Mouse (Mus musculus): Measurements from ENCODE around the gene Tmem44. TPM values are rescaled to one million over a fixed set of nuclear protein-coding genes. Genes with fewer than 3 reads are reported as not detected.

Tmem44 gene
- polyA plus RNA-seq (2012), result 0.01 TPM in 2 replicates

DNA sequence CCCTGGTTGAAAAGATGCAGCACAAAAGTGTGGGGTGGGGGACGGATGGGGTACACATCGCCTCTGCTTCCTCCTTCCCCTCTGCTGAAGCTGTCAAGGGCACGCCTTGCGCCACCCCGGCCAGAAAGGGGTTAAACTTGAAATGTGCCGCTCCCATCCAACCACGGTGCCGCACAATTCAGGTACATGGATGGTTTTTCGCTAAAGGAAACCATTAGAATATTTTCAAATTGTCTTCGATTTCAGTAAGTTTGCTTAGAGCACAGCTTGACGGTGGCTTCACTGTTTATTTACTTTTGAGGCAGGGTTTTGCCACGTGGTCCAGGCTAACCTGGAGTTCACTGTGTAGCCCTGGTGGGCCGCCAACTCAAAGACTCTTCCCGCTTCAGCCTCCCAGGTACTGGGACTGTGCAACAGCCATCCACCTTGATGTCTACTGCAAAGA, at the start of gene Tmem44:
Gene Tmem44 (minus strand): TSS at position 95 of the 445 bp plus-strand sequence.
- peaks cover 17% of the 10 kb centered on the region for H3K4me1 ChIP-seq (ENCODE audit: control insufficient read depth)
- no peak for TF ChIP-seq TAL1 (IDR thresholded peaks at IDR 0.05; ENCODE audit: low read length)
- peaks cover 57% of the 10 kb centered on the region for H3K27me3 ChIP-seq (ENCODE audit: control insufficient read depth)
- H3K4me3 ChIP-seq (replicated peaks), result peak within 1 kb of the TSS; percentile 66
- peaks cover 6% of the 10 kb centered on the region for H3K9me3 ChIP-seq (ENCODE audit: control insufficient read depth, low read length)
- no peaks in the 10 kb centered on the region for H3K36me3 ChIP-seq (ENCODE audit: control insufficient read depth)

DNA sequence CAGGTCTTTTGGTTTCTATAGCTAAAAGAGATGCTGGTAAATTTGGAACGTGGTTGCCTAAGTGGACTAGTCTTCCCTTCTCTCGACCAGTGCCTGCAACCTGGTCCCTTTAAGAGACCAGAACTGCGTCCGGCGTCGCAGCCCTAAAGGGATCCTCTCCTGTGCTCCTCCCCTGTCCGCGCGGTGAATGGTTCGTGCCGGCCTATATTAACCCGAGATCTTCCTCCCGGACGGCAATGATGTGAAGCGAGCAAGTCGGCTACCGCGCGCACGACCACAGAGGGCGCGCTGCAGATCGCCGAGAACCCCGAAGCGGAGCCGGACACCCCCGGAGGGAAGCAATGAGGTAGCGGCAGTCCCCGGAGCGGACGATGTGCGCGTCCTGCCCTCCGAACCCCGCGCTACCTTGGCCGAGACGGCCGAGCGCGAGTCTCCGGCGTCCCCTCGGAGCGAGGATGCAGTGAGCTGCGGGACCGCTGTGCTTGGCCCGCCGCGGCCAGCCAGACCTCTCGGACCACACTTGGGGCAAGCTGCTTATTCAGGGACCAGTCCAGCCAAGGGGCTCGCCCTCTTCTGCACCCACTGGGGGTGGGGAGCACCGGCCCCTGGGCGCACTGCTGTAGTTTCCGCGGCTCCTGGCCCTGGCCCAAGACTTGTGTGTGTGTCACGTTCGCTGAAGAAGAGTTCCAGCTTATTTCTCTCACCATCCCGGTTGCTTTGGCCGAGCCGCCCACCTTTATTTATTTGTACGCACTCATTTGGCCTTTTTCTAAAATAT, 49.0 kb upstream of the Tmem44 start, which contains the start of gene Fam43a:
Gene Fam43a (plus strand): TSS at position 233 of the 778 bp plus-strand sequence.
- no peak for TF ChIP-seq GATA1 (IDR thresholded peaks at IDR 0.05; ENCODE audit: low read length)
- no peak for TF ChIP-seq TAL1 (IDR thresholded peaks at IDR 0.05; ENCODE audit: low read length)
- H3K27me3 ChIP-seq (ENCODE audit: control insufficient read depth), result peaks cover 78% of the 10 kb centered on the region

DNA sequence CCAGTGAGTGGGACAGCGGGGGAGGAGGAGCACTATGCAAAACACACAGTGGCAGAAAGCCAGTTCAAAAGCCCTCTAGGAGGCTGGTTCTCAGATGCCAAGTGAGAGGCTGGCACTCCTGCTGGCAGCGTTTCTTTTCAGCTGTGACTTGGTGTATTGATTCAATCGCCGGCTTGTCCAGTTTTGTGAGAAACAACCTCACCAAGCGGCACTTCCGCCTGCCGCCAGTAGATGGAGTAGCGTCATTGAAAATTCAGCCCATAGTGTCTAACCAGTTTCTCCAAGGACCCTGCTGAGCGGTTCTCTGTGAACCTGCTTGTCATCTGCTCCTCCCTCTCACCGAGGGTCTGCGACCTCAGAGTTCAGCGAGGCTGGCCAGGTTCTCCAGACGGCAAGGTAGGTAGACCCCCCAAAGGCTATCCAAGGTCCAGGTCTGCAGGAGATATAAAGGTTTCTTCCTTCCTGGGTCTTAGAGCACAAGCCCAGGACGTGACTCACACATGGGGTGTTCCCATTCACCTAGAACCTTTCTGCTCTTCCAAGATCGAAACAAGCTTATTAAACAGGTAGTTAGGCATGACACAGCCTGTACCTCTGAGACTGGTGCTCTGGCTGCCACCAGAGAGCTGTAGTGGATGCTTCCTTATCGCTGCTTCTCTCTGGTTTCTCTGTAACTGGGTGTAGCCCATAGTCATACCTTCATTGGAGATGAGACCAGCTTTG, 46.5 kb upstream of the Tmem44 start:
- Histone ChIP-seq H3K27me3 (ENCODE audit: control insufficient read depth) (peaks cover 63% of the 10 kb centered on the region), H3K36me3 (ENCODE audit: control insufficient read depth) (no peaks in the 10 kb centered on the region), H3K4me3 (replicated peaks) (no peak overlapping the region), H3K4me1 (ENCODE audit: control insufficient read depth) (peaks cover 11% of the 10 kb centered on the region), H3K9me3 (ENCODE audit: control insufficient read depth, low read length) (peaks cover 7% of the 10 kb centered on the region; the same call in 1 of the 2 replicates)
- TF ChIP-seq TAL1 (IDR thresholded peaks at IDR 0.05; ENCODE audit: low read length), result no peak
- TF ChIP-seq GATA1 (IDR thresholded peaks at IDR 0.05; ENCODE audit: low read length), result no peak

More for the DNA sequence above, 49.0 kb upstream of the Tmem44 start, which contains the start of gene Fam43a:
- Histone ChIP-seq H3K9me3 (ENCODE audit: control insufficient read depth, low read length) (peaks cover 7% of the 10 kb centered on the region; the same call in 1 of the 2 replicates), H3K4me3 (replicated peaks) (peak within 1 kb of the TSS; percentile 56), H3K36me3 (ENCODE audit: control insufficient read depth) (no peaks in the 10 kb centered on the region), H3K4me1 (ENCODE audit: control insufficient read depth) (peaks cover 11% of the 10 kb centered on the region)

DNA sequence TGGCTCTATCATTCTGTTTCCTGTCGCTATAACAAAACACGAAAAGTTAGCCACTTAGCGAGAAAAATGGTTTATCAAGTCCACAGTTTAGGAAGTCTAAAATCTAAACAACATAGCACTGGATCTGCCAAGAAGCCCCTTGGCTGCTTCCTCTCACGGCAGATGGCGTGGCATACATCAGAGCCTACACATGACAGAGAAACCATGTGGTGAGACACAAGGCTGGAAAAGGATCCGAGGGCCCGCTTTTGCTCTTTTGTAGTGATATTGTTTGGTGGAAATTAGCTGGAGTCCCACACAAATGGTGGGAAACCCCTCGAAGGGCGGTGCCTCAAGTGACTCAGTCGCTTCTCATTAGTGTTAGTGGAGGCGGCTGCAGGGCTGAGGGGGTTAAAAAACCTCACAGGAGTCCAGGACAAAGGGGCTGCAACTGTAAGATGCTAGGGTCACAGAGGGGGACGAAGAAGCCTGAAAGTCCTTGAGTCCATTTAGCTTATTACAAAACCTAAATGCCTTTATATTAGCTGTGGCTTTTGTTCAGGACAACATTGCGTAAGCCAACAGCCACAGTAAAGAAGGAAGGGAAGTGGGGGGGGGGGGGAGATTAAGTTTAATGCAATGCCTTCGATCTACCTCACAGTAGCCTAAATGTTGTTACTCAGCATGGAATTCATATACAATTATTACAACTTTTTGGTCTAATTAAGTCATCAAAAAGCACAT, 45.4 kb upstream of the Tmem44 start:
- peaks cover 52% of the 10 kb centered on the region for H3K27me3 ChIP-seq (ENCODE audit: control insufficient read depth)
- peaks cover 8% of the 10 kb centered on the region for H3K4me1 ChIP-seq (ENCODE audit: control insufficient read depth)
- H3K4me3 ChIP-seq (replicated peaks), result no peak overlapping the region
- no peaks in the 10 kb centered on the region for H3K36me3 ChIP-seq (ENCODE audit: control insufficient read depth)
- peaks cover 7% of the 10 kb centered on the region; the same call in 1 of the 2 replicates for H3K9me3 ChIP-seq (ENCODE audit: control insufficient read depth, low read length)
- TF ChIP-seq TAL1 (IDR thresholded peaks at IDR 0.05; ENCODE audit: low read length) (no peak), GATA1 (IDR thresholded peaks at IDR 0.05; ENCODE audit: low read length) (no peak)

DNA sequence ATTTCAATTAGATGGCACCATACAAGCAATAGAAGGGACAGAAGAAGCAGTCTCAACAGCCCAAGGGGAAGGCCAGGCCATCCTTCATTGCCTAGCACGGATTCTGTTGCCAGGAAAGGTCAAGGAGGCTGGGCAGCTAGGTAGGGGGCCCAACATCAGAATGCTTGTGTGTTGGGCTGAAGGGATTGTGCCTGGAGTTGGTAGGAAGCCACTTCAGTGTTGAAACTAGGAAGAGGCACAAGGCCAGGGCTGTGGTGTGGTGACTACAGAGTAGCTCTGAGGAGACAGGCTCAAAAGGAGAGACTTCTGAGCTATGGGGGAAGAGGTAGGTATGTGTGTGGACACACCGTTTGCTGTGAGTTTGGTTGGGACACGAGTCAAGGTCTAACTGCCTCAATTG, 44.7 kb upstream of the Tmem44 start:
- H3K27me3 ChIP-seq (ENCODE audit: control insufficient read depth), result peaks cover 50% of the 10 kb centered on the region
- H3K9me3 ChIP-seq (ENCODE audit: control insufficient read depth, low read length), result peaks cover 3% of the 10 kb centered on the region; the same call in 1 of the 2 replicates
- peaks cover 8% of the 10 kb centered on the region for H3K4me1 ChIP-seq (ENCODE audit: control insufficient read depth)
- H3K36me3 ChIP-seq (ENCODE audit: control insufficient read depth), result no peaks in the 10 kb centered on the region
- TF ChIP-seq GATA1 (IDR thresholded peaks at IDR 0.05; ENCODE audit: low read length), result no peak
- TF ChIP-seq TAL1 (IDR thresholded peaks at IDR 0.05; ENCODE audit: low read length), result no peak
- no peak overlapping the region for H3K4me3 ChIP-seq (replicated peaks)

DNA sequence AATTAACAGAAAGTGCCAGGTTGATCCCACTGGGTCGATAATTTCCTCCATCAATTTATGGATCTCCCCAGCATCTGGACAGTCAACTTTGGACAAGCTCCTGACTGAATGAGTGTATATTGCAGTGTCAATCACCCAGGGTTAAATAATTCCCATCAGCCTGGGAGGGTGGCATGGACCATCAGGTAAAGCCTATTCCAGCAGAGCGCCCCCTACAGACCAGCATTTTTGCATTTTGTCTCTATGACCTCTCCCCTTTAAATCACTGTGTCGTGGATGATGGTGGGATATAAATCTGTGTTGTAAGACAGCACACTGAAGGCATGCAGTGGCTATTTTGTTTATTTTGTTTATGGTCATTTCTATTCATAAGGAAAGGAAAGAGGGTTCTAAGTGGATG, 41.3 kb upstream of the Tmem44 start:
- no peaks in the 10 kb centered on the region for H3K9me3 ChIP-seq (ENCODE audit: control insufficient read depth, low read length)
- peaks cover 30% of the 10 kb centered on the region for H3K27me3 ChIP-seq (ENCODE audit: control insufficient read depth)
- H3K4me3 ChIP-seq (replicated peaks), result no peak overlapping the region
- TF ChIP-seq GATA1 (IDR thresholded peaks at IDR 0.05; ENCODE audit: low read length) (no peak), TAL1 (IDR thresholded peaks at IDR 0.05; ENCODE audit: low read length) (no peak)
- H3K36me3 ChIP-seq (ENCODE audit: control insufficient read depth), result no peaks in the 10 kb centered on the region
- peaks cover 5% of the 10 kb centered on the region for H3K4me1 ChIP-seq (ENCODE audit: control insufficient read depth)

DNA sequence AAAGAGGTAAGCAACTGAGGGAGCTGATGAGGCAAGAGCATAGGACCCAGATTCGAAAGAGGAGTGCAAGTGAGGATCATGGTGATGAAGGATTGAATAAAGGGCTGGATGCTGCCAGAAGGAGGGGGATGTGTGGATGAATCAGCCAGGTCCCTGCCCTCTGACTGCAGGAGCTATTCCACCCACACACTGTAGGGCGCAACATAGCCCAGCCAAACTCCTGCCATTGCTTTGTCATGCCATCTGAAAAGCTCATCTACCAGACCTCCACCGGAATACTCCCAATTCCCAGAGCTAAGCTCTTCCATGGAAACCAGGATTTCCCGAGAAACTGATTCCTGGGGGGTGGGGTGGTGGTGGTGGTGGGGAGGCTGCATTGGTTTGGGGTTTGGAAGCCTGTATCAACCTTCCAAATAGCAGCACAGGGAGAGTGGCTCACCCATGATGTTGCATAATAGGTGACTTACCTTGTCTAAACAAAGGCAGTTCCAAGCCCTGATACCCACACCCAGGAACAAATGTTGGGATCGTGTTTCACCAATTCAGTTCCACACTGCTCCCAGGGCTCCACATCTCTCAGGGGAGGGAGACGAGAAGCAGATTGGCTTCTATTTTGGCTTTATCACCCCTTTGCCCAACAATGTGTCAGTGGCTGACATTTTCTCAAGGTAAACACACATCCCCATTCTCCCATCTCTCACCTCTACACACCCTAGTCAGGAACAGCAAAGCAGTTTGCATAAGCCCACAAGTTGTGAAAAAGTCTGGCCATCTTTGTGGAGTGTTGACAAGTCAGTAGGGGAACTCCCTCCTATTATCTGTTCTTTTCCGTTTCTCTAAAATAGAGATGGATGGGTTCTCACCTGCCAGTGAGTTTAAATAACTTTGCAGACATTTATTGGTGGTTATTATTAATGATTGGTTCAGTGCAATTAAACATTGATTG, 39.9 kb upstream of the Tmem44 start:
- Histone ChIP-seq H3K4me1 (ENCODE audit: control insufficient read depth) (peaks cover 18% of the 10 kb centered on the region), H3K9me3 (ENCODE audit: control insufficient read depth, low read length) (no peaks in the 10 kb centered on the region), H3K27me3 (ENCODE audit: control insufficient read depth) (peaks cover 18% of the 10 kb centered on the region), H3K36me3 (ENCODE audit: control insufficient read depth) (peaks cover 3% of the 10 kb centered on the region), H3K4me3 (replicated peaks) (no peak overlapping the region)
- TF ChIP-seq GATA1 (IDR thresholded peaks at IDR 0.05; ENCODE audit: low read length), result no peak
